Mouse (Mus musculus): ENCODE measurements around the gene Pgs1.

- TF ChIP-seq POLR2A (IDR thresholded peaks at IDR 0.05; ENCODE audit: low read depth, low read length) (no peak), CTCF (IDR thresholded peaks at IDR 0.05; ENCODE audit: extremely low read depth, insufficient read depth, insufficient read length, insufficient replicate concordance) (no peak)
Measured at GRCm38 (mm10) chr11:118068812-118069332, 82.8 kb downstream of the Pgs1 start.

All from spleen, adult 2 months (tissue).